Mouse (Mus musculus): ENCODE measurements at regions not wholly inside any gene's neighbourhood (a gene's known extent, or its start where the extent isn't known, plus 50 kb on each side); places are given as distances from the start of the nearest gene placed in this dataset.

- no peak for TF ChIP-seq CTCF (IDR thresholded peaks at IDR 0.05; ENCODE audit: borderline replicate concordance, control insufficient read depth, extremely low read depth, insufficient read depth, low read length, poor library complexity)
- TF ChIP-seq POLR2A (IDR thresholded peaks at IDR 0.05; ENCODE audit: control insufficient read depth, extremely low read depth, insufficient read depth, low read length, poor library complexity): no peak
These were observed 479.1 kb downstream of the Insc start for GRCm38 (mm10) chr7:115222642-115223041.
